Mouse (Mus musculus): ENCODE measurements at regions not wholly inside any gene's neighbourhood (a gene's known extent, or its start where the extent isn't known, plus 50 kb on each side); places are given as distances from the start of the nearest gene placed in this dataset.

- TF ChIP-seq CTCF (conservative IDR thresholded peaks at IDR 0.05; ENCODE audit: insufficient read depth, insufficient read length, low read depth, low read length), result no peak
- no peak for TF ChIP-seq POLR2A (IDR thresholded peaks at IDR 0.05; ENCODE audit: low read depth, low read length)
Measured at GRCm38 (mm10) chr15:6230618-6231017, 69.0 kb upstream of the Dab2 start.

Data from kidney, adult 2 months (tissue).